Mouse (Mus musculus) liver, embryonic 15.5 days (tissue): ENCODE measurements around the gene Jsrp1. TPM values are rescaled to one million over a fixed set of nuclear protein-coding genes. Genes with fewer than 3 reads are reported as not detected.

Source experiments
- ATAC-seq: fragments of 200-750 bp; cut with Nextera tagmentation; 2 replicates; pipeline ENCODE4 v1.8.0; 2017; ENCODE audit warnings: moderate number of reproducible peaks, mild to moderate bottlenecking, moderate library complexity; ENCODE audit not compliant: insufficient read depth
- H3K27ac ChIP-seq: fragments of 300-500 bp; sonication (generic); replicated peaks from 2 replicates; pipeline ENCODE4 v1.5.1; 2015; ENCODE audit warnings: mild to moderate bottlenecking, inconsistent platforms
- H3K27me3 ChIP-seq: fragments of 300-500 bp; sonication (generic); 2 replicates; pipeline ENCODE4 v1.6.1; 2015; ENCODE audit warnings: mild to moderate bottlenecking, inconsistent platforms
- H3K36me3 ChIP-seq: fragments of 300-500 bp; sonication (generic); replicated peaks from 2 replicates; pipeline ENCODE4 v1.6.1; 2015; ENCODE audit warnings: moderate library complexity, mild to moderate bottlenecking, inconsistent platforms
- H3K4me1 ChIP-seq: fragments of 300-500 bp; sonication (generic); replicated peaks from 2 replicates; pipeline ENCODE4 v1.6.1; 2015; ENCODE audit warnings: inconsistent platforms
- H3K4me2 ChIP-seq: fragments of 300-500 bp; sonication (generic); 2 replicates; pipeline ENCODE4 v1.6.1; 2015; ENCODE audit warnings: moderate library complexity, mild to moderate bottlenecking, inconsistent platforms
- H3K4me3 ChIP-seq: fragments of 300-500 bp; sonication (generic); replicated peaks from 2 replicates; pipeline ENCODE4 v1.5.1; 2015; ENCODE audit warnings: mild to moderate bottlenecking, inconsistent platforms
- H3K9ac ChIP-seq: fragments of 300-500 bp; sonication (generic); 2 replicates; pipeline ENCODE4 v1.6.1; 2015; ENCODE audit warnings: moderate library complexity, mild to moderate bottlenecking, inconsistent platforms
- H3K9me3 ChIP-seq: fragments of 300-500 bp; sonication (generic); replicated peaks from 2 replicates; pipeline ENCODE4 v1.6.1; 2016; ENCODE audit warnings: inconsistent platforms
- WGBS: fragments of 180-500 bp; shearing (Covaris S2); methylation state at CpG from one replicate; pipeline ENCODE4 v1.1.7; 2015; ENCODE audit warnings: mixed read lengths; ENCODE audit not compliant: insufficient replicate concordance; 5-methylcytosine and 5-hydroxymethylcytosine counted together
- polyA plus RNA-seq: library from polyadenylated mRNA; unstranded; fragments of >200 nt; fragmentation: Nextera tagmentation; extraction: Ambion mirVana; gene quantifications from 2 replicates; pipeline ENCODE4 v1.2.1, GENCODE M21; 2015

Gene Jsrp1
- 0.97 and 1.3 TPM in 2 replicates for polyA plus RNA-seq

DNA sequence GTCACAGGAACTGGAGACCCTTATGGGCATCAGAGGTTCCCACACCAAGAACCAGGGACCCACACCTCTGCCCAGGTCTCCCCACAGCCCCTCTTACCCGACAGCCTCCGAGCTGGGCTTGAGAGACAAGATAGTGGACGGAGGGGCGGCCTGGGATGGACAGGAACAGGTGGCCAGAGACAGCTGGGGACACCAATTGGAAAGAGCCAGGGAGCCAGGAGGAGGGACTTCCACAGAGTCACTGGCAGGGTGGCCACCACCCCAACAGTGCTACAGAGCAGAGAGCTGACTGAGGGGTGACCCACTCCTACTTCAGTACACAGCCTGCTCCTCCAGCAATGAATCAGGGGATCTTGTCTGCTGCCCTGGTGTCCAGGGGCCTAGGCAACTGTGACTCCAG is at the start of gene Jsrp1:
Jsrp1 (minus strand) TSS at position 133 of the 400 bp plus-strand sequence.
- WGBS = 68% methylated on average over 4 of the region's 4 CpGs
- H3K36me3 ChIP-seq = no peaks in the 10 kb centered on the region
- peaks cover 57% of the 10 kb centered on the region for H3K27me3 ChIP-seq
- no peak within 1 kb of the TSS for H3K27ac ChIP-seq
- no peak within 1 kb of the TSS for H3K4me2 ChIP-seq
- H3K9ac ChIP-seq = no peak within 1 kb of the TSS
- ATAC-seq = no peak
- H3K9me3 ChIP-seq = no peaks in the 10 kb centered on the region
- no peak within 1 kb of the TSS for H3K4me3 ChIP-seq
- H3K4me1 ChIP-seq = peaks cover 28% of the 10 kb centered on the region

DNA sequence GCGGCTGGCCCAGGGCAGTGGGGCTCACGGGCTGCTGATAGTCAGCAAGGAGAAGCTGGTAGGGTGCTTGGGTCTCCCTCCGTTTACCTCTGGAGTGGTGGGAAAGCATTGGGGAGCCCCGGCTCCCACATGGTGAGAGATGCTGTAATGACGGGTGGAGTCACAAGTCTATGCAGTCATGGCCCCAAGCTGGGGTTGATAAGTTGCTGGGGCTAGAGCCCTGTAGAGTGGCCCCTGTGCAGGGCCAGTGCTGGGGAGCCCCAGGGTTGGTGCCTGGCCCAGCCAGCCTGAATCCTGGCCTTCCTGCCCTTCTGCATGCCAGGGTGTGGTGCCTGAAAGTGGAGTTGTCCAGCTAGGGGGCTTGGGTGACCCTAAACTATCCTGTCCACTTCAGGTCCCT is 49.0 kb upstream of the Jsrp1 start:
- Histone ChIP-seq H3K4me1 (peaks cover 71% of the 10 kb centered on the region), H3K4me2 (peak overlapping the region; percentile 55), H3K9ac (peak overlapping the region; percentile 50; the same call in 1 of the 2 replicates), H3K27me3 (no peaks in the 10 kb centered on the region), H3K36me3 (peaks cover 70% of the 10 kb centered on the region), H3K27ac (peak overlapping the region; percentile 90), H3K4me3 (peak overlapping the region; percentile 20), H3K9me3 (no peaks in the 10 kb centered on the region)
- WGBS = 65% methylated on average over 5 of the region's 5 CpGs
- peak; percentile 19; the same call in 1 of the 2 replicates for ATAC-seq

DNA sequence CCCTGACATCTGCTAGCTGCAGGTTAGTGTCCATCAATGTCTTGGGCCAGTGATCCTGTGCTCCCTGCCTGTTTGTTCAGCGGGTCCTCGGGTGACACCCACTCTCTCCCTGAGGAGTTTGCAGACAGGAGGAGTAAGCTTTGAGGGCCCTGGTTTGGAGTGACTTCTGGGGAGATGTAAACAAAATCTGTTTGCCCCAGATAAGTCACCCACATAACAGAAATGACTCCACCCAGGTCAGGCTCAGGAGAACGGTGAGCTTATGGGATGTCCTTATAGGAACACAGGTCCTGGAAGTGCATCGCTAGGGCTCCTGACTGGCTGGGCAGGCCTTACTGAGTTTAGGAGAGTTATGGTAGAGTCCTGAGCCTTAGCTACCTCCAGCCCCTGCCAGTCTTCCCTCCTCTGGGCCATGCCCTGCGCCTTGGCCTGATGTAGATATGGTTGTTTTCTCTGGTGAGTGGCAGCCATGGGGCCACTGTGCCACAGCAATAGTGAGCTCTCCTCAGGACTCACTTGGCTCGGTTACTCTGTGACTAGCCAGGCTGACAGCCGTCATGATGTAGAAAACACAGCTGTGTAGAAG is 45.1 kb upstream of the Jsrp1 start:
- peaks cover 35% of the 10 kb centered on the region for H3K36me3 ChIP-seq
- peak overlapping the region; percentile 96 for H3K4me3 ChIP-seq
- WGBS = 15% methylated on average over 7 of the region's 7 CpGs
- H3K27me3 ChIP-seq = no peaks in the 10 kb centered on the region
- peaks cover 94% of the 10 kb centered on the region for H3K4me1 ChIP-seq
- peak overlapping the region; percentile 93 for H3K4me2 ChIP-seq
- H3K9me3 ChIP-seq = no peaks in the 10 kb centered on the region
- ATAC-seq = peak; percentile 86
- H3K27ac ChIP-seq = peak overlapping the region; percentile 99
- H3K9ac ChIP-seq = peak overlapping the region; percentile 95

DNA sequence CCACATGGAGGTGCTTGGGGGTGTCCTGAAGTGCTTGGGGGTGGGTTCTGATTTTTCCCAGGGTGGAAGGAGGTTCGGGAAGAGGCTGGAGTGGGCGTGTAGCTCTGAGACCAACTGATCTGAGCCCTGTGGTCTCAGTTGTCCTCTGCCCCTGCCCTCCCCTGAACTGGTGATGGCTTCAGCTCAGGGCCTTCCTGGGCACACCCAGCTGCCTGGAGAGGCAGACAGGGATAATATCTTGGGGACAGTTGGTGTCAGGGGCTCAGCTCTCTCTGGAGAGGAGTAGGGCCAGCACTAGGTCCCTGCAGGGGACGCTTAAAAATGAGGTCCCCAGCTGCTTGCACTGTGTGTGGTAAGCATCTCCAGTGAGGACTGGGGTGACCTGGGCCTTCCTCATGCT is 44.5 kb upstream of the Jsrp1 start:
- peak overlapping the region; percentile 93 for H3K4me2 ChIP-seq
- 19% methylated on average over 3 of the region's 3 CpGs for WGBS
- H3K9me3 ChIP-seq = no peaks in the 10 kb centered on the region
- H3K27ac ChIP-seq = peak overlapping the region; percentile 99
- peaks cover 35% of the 10 kb centered on the region for H3K36me3 ChIP-seq
- ATAC-seq = peak; percentile 80
- H3K4me1 ChIP-seq = peaks cover 93% of the 10 kb centered on the region
- H3K9ac ChIP-seq = peak overlapping the region; percentile 95
- peak overlapping the region; percentile 96 for H3K4me3 ChIP-seq
- H3K27me3 ChIP-seq = no peaks in the 10 kb centered on the region

DNA sequence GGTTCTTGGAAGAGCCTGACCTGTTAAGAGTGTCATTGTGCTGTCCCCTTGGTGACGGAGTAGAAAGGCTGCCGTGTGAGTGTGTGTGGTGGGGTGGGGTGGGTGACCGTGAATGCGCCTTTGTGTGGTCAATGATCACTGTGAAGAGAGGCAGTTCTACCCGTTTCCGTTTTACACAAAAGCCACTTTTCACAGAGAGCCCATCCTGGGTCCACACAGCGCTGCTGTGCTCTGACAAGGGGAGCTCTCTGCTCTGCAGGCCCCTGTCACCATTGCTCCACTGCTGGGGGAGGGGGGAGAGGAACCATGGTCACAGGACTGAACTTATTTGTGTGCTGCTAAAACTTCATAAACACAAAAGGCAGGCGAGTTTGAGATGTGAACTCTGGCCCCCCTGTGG is 44.1 kb upstream of the Jsrp1 start:
- Histone ChIP-seq H3K27me3 (no peaks in the 10 kb centered on the region), H3K4me3 (peak overlapping the region; percentile 96), H3K4me1 (peaks cover 91% of the 10 kb centered on the region), H3K27ac (peak overlapping the region; percentile 99), H3K4me2 (peak overlapping the region; percentile 93), H3K9ac (peak overlapping the region; percentile 95), H3K36me3 (peaks cover 33% of the 10 kb centered on the region), H3K9me3 (no peaks in the 10 kb centered on the region)
- no peak for ATAC-seq
- WGBS = 28% methylated on average over 8 of the region's 8 CpGs

DNA sequence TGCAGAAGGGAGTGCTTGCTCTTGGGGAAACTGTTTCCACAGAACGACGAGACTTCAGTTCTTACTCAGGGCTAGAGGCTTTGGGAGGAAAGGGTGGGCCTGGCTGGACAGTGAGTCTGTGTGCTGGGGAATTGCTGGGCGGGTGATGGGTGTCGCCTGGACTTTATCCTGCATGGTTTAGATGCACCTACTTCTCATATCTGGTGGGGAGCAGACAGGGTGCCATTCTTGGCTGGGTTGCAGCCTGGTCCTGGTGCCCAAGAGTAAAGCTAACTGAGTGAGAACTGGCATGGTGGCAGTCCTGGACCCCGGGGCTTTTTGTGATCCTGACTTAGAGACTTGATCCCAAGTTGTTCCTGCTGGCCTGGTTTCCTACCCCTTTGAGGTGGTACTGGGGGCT is 43.6 kb upstream of the Jsrp1 start:
- Histone ChIP-seq H3K27me3 (no peaks in the 10 kb centered on the region), H3K4me3 (peak overlapping the region; percentile 96), H3K9ac (peak overlapping the region; percentile 95), H3K4me2 (peak overlapping the region; percentile 93), H3K27ac (peak overlapping the region; percentile 99), H3K36me3 (peaks cover 33% of the 10 kb centered on the region), H3K9me3 (no peaks in the 10 kb centered on the region), H3K4me1 (peaks cover 91% of the 10 kb centered on the region)
- WGBS = 31% methylated on average over 5 of the region's 5 CpGs
- ATAC-seq = peak; percentile 32

DNA sequence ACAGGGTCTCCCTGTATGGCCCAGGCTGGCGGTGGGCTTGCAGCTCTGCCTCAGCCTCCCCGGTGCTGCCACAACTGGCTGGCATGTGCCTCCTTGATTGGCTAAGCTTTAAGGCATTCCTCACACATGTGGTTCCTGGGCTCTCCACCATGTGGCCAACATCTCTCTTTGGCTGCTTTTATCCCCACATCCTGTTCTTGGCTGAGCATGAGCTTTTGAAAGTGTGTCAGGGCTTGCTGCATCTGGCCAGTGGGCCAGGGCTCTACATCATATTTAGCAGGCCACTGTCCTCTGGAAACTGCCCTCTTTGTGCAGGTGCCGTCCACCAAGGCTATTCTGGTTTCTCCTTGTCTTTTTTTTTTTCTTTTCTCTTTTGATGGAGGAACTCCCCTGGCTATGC is 43.0 kb upstream of the Jsrp1 start:
- H3K27ac ChIP-seq = peak overlapping the region; percentile 99

DNA sequence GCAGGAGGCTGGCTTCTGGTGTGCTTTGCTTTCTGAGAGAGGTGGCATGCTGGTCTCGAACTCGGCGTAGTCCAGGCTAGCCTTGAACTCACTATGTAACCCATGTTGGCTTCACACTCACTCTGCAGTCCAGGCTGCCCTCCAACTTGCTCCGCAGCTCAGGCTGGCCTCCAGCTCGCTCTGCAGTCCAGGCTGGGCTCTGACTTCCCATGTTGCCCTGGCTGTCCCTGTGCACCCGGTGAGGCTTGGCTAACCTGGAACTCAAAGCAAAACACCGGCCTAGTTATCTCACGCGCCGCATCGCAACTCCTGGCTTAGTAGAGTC is 42.4 kb upstream of the Jsrp1 start:
- Histone ChIP-seq H3K4me1 (peaks cover 82% of the 10 kb centered on the region), H3K27me3 (no peaks in the 10 kb centered on the region), H3K9ac (peak overlapping the region; percentile 95), H3K4me3 (peak overlapping the region; percentile 96), H3K27ac (peak overlapping the region; percentile 99), H3K4me2 (peak overlapping the region; percentile 93), H3K36me3 (peaks cover 33% of the 10 kb centered on the region), H3K9me3 (no peaks in the 10 kb centered on the region)
- WGBS = 7% methylated on average over 11 of the region's 11 CpGs
- no peak for ATAC-seq

More for the DNA sequence above, 43.0 kb upstream of the Jsrp1 start:
- H3K27me3 ChIP-seq = no peaks in the 10 kb centered on the region
- no peaks in the 10 kb centered on the region for H3K9me3 ChIP-seq
- H3K36me3 ChIP-seq = peaks cover 33% of the 10 kb centered on the region
- WGBS = 30% methylated on average over 3 of the region's 3 CpGs
- H3K4me2 ChIP-seq = peak overlapping the region; percentile 93
- no peak for ATAC-seq
- peak overlapping the region; percentile 96 for H3K4me3 ChIP-seq
- peak overlapping the region; percentile 95 for H3K9ac ChIP-seq
- H3K4me1 ChIP-seq = peaks cover 84% of the 10 kb centered on the region

DNA sequence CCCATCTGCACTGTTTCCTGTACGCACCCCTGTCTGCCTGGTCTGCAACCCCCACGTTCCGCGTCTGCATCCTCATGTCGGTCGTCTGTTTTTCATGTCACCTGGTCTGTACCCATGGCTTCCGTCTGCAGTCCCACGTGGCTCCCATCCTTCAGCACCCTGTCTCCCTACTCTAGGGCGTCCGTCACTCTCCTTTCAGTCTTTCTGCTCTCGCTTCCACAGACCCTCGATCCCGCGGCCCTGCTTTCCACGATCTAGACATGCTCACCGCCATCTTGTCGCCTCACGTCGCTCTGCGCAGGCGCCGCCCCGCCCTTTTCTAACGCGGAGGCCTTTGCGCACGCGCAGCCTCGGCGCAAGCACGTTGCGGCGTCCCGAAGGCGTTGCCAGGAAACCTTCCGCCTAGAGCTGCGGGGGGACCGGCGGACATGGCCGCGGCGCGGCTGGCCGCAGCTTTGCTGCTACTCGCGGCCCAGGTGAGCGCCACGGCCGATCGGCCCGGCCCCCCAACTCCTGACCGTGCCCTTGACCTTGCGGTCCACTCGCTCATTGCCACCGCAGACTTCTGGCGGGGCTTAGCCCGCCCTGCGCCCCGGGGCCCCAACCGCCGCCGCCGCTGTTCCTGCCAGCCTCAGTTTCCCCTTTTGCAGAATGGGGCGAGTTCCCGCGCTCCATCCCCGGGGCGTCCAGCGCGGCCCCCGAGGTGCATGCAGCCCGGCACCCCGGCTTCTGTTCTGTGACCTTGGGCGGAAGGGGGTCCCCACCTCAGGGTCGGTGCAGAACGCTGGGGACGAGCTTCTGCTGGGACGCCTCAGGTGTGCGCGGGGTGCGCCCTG is 41.8 kb upstream of the Jsrp1 start, which contains the start of the genes Lsm7 and Sppl2b:
Lsm7 (minus strand) TSS at position 297 of the 836 bp plus-strand sequence.
Sppl2b (plus strand) TSS at position 363 of the 836 bp plus-strand sequence.
- H3K9ac ChIP-seq = peak within 1 kb of the TSS; percentile 95
- peaks cover 29% of the 10 kb centered on the region for H3K36me3 ChIP-seq
- H3K4me3 ChIP-seq = peak within 1 kb of the TSS; percentile 96
- H3K4me2 ChIP-seq = peak within 1 kb of the TSS; percentile 93
- peak within 1 kb of the TSS; percentile 99 for H3K27ac ChIP-seq
- H3K27me3 ChIP-seq = no peaks in the 10 kb centered on the region
- peaks cover 80% of the 10 kb centered on the region for H3K4me1 ChIP-seq
- no peaks in the 10 kb centered on the region for H3K9me3 ChIP-seq
- peak; percentile 11 for ATAC-seq
- WGBS = under 1% methylated on average over 81 of the region's 81 CpGs

DNA sequence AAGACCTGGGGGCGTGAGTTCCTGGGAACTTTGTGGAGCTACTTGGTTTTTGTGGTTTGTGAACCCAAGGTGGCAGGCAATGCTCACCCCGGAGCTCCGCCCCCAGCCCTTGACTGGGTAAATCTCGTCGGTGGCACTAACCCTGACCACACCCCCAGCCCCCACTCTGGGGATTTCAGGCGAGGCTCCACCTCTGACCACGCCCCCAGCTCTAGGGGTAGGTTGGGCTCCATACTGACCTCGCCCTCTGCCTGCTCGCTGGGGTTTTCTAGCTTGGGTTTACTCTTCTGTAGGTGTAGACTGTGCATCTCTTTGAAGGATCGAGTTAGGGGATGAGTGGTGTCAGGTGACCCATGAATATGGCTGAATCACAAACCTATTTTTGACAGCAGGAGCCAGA is 35.3 kb upstream of the Jsrp1 start:
- Histone ChIP-seq H3K27ac (peak overlapping the region; percentile 54; the same call in 1 of the 2 replicates), H3K27me3 (peaks cover 38% of the 10 kb centered on the region), H3K4me2 (peak overlapping the region; percentile 4; the same call in 1 of the 2 replicates), H3K4me3 (no peak overlapping the region), H3K36me3 (peaks cover 26% of the 10 kb centered on the region), H3K9me3 (no peaks in the 10 kb centered on the region), H3K4me1 (peaks cover 43% of the 10 kb centered on the region), H3K9ac (no peak overlapping the region)
- 3% methylated on average over 10 of the region's 10 CpGs for WGBS
- ATAC-seq = peak; percentile 65

DNA sequence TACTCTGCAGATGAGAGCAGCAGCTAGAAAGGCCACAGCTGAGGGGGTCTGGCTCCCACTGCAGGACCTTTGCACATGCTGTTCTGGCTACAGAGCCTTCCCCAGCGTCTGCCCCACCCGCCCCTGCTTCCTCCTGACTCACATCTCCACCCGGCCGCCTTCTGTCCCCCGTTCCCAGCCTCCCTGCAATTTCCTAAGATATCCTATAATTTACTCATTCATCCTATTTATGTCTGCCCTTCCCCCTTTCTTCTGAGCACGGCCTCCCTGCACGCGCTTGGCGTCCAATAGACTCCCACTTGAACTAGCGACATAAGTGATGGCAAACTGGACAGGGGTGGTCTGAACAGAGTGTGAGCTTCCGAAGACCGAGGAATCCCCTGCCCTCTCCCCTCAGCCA is 32.4 kb upstream of the Jsrp1 start:
- WGBS = 65% methylated on average over 12 of the region's 12 CpGs
- peaks cover 26% of the 10 kb centered on the region for H3K4me1 ChIP-seq
- H3K9ac ChIP-seq = no peak overlapping the region
- H3K27ac ChIP-seq = no peak overlapping the region
- no peaks in the 10 kb centered on the region for H3K36me3 ChIP-seq
- ATAC-seq = no peak
- no peak overlapping the region for H3K4me3 ChIP-seq
- H3K27me3 ChIP-seq = peaks cover 66% of the 10 kb centered on the region
- H3K4me2 ChIP-seq = no peak overlapping the region
- no peaks in the 10 kb centered on the region for H3K9me3 ChIP-seq
